Mouse (Mus musculus): Measurements from ENCODE around the gene Snhg11.
"Not testable (repeated sequence)": the region's sequence is repeated elsewhere in the genome, so short reads cannot be mapped to it uniquely, and the experiment has no call there.

The Snhg11 gene

GRCm38 (mm10) chr2:158369474-158370172 is 5.8 kb upstream of the Snhg11 start:
- no peak for DNase-seq (ENCODE audit: extremely low spot score, low spot score)

GRCm38 (mm10) chr2:158370173-158370550 is 5.3 kb upstream of the Snhg11 start:
- DNase-seq (ENCODE audit: extremely low spot score, low spot score), result no peak

- DNase-seq (ENCODE audit: extremely low spot score, low spot score), result no peak
These were observed 2.4 kb upstream of the Snhg11 start for GRCm38 (mm10) chr2:158373061-158373460.

GRCm38 (mm10) chr2:158373516-158373915 is 1.9 kb upstream of the Snhg11 start:
- no peak for DNase-seq (ENCODE audit: extremely low spot score, low spot score)

- peak; percentile 25 for DNase-seq (ENCODE audit: extremely low spot score, low spot score)
These were observed 767 bp downstream of the Snhg11 start for GRCm38 (mm10) chr2:158376123-158376687.

- DNase-seq (ENCODE audit: extremely low spot score, low spot score), result no peak
These were observed 1.4 kb downstream of the Snhg11 start for GRCm38 (mm10) chr2:158376798-158377197.

GRCm38 (mm10) chr2:158377811-158378210 is 2.4 kb downstream of the Snhg11 start:
- no peak for DNase-seq (ENCODE audit: extremely low spot score, low spot score)

GRCm38 (mm10) chr2:158379354-158380078 is 4.1 kb downstream of the Snhg11 start:
- DNase-seq (ENCODE audit: extremely low spot score, low spot score), result peak; percentile 65

- DNase-seq (ENCODE audit: extremely low spot score, low spot score), result no peak
These were observed 10.6 kb downstream of the Snhg11 start for GRCm38 (mm10) chr2:158386072-158386471.

GRCm38 (mm10) chr2:158389421-158389820 is 14.0 kb downstream of the Snhg11 start:
- no peak for DNase-seq (ENCODE audit: extremely low spot score, low spot score)

GRCm38 (mm10) chr2:158396369-158396768 is 20.9 kb downstream of the Snhg11 start:
- no peak for DNase-seq (ENCODE audit: extremely low spot score, low spot score)

- DNase-seq (ENCODE audit: extremely low spot score, low spot score), result not testable (repeated sequence)
These were observed 21.7 kb downstream of the Snhg11 start for GRCm38 (mm10) chr2:158397140-158397539.

GRCm38 (mm10) chr2:158402915-158403314 is 27.5 kb downstream of the Snhg11 start:
- DNase-seq (ENCODE audit: extremely low spot score, low spot score), result no peak

GRCm38 (mm10) chr2:158408997-158409594 is 33.7 kb downstream of the Snhg11 start:
- DNase-seq (ENCODE audit: extremely low spot score, low spot score), result peak; percentile 17

GRCm38 (mm10) chr2:158409595-158410021 is 34.2 kb downstream of the Snhg11 start, which contains the start of gene Ralgapb:
Ralgapb (plus strand) TSS chr2:158409848.
- DNase-seq (ENCODE audit: extremely low spot score, low spot score), result peak; percentile 98

- DNase-seq (ENCODE audit: extremely low spot score, low spot score), result peak; percentile 49
These were observed 34.9 kb downstream of the Snhg11 start for GRCm38 (mm10) chr2:158410022-158411014.

GRCm38 (mm10) chr2:158413240-158413639 is 37.8 kb downstream of the Snhg11 start:
- DNase-seq (ENCODE audit: extremely low spot score, low spot score), result no peak

- DNase-seq (ENCODE audit: extremely low spot score, low spot score), result no peak
These were observed 40.4 kb downstream of the Snhg11 start for GRCm38 (mm10) chr2:158415826-158416225.

- no peak for DNase-seq (ENCODE audit: extremely low spot score, low spot score)
These were observed 43.2 kb downstream of the Snhg11 start for GRCm38 (mm10) chr2:158418663-158419062.
